Mouse (Mus musculus) cerebellum, adult 9-10 months (tissue): ENCODE results near the gene Fxyd2.
A peak's percentile ranks its signal among the peaks of the same experiment; 100 is the strongest.

Experiments
- DNase-seq: peaks from one replicate; pipeline ENCODE4 v3.0.0; 2022

Gene Fxyd2

DNA sequence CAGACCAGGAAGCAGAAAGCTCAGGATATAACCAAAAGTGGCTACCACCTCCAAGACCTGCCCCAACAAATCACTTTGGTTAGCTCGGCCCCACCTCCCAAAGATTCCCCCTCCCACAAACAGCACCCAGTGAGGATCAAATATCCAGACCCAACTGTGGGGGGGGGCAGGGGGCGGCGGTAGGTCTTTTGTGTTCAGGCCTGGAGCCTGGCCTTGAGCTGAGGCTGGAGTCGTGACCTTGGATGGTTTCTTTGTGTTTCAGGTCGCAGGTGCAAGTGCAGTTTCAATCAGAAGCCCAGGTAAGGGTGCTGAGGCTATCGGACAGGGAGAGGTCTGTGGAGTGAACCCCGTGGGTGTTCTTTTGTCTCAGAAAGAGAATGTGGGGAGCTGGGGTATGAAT lies 8.2 kb upstream of the Fxyd2 start:
- DNase-seq: no peak

DNA sequence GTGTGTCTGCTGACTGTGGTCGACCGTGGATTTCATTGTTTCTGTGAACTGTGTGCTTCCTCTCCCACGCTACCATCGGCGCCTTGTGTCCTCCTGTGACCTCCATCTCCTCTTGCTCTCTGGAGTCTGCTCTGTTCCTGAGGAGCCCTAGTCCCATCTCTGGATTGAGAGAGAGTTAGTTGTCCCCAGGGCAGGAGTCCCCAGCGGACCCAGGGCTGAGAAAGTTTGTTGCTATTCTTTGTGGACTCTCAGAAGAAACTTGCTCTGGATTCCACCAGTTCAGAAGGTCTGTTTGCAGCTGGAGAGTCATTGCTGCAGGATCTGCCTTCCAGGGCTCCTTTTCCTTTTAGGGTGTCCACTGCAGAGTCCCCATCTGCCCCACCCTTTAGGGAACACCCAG lies 4.3 kb upstream of the Fxyd2 start:
- no peak for DNase-seq

DNA sequence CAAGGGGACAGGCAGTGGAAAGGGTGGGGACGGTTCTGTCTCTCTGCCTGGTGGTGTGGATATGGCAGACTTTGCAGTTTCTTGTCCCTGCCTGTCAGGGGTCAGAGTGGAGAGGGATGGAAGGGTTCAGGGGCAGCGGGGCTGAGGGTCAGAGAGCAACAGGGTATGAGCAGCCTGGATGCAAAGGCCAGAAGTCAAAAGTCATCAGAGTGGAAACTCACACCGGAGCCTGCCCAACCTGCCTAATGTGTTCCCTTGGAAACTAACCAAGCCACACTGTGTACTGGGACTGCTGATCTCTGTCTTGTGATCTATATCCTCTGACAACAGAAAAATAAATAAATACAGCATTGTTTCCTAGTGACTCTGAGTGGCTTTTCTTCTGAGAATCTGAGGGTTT lies 3.7 kb upstream of the Fxyd2 start:
- no peak for DNase-seq

DNA sequence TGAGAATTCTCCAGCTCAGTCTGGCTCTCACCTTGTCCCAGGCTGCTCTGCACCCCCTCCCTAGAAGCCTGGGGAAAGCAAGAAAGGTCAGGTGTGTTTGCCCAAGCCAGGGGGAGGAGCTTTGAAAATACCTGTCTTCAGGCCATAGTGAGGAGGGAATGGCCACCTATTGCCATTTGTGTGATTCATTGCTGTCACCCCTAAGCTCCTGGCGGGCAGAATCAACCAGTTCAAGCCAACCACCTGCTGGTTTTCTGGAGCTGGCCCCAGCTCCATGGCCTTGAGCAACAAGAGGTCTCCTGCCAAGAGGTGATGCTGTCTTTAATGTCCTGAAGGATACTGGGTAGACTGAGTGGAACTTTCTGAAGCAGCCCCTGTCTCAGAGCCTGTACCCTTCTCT lies 1.1 kb upstream of the Fxyd2 start:
- peak; percentile 77 for DNase-seq

DNA sequence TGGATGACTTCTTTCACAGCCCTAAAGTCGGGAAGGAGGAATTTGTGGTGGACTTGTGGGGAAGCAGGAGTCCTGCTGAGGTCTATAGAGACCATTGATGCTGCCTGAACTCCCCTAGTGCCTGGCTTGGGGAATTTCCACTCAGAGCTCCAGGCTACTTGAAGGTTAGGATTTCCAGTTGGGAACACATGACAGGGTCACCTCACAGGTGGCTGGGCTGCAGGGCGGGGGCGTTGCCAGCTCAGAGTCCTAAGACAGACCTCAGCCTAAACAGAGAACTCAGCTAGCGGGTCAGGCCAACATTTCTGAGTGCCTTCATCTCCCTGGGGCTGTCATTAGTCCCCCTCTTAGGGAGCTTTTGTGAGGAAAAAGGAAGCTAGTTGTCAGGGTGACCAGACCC lies 2.4 kb downstream of the Fxyd2 start:
- no peak for DNase-seq

DNA sequence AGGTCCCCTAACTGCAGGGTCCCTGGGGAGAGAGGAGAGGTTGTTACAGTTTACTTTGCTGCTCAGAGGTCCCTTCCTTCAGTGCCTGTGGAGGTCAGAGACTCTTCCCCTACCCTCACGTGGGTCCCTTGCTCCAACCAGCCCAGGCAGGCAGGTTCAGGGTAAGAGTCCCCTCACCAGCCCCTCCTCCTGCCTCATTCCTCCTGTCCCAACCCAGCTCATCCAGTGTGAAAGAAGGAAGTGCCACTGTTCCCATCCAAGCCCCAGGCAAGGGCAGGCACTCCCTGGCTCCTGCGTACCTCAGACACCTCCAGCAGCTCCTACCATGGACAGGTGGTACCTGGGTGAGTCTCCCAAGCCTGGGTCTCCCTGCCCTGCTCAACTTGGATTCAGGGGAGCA lies 3.5 kb downstream of the Fxyd2 start:
- no peak for DNase-seq

DNA sequence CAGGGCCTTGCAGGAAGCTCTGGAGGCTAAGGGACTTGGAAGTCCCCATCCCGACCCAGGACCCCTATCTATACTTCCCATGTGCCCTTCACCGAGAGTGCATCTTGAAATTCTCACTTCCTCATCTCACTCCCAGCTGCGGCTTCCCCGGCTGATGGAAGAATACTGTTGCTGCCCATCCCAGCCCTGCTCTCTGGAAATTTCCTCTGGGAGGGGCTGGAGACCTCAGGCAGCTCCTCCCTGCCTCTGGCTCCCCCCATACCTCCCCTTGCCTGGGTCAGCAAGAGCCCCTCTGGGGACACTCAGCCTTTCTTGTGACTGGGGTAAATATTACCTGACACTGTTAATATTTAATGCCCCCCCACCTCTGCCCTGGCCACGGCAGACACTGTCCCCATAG lies 6.2 kb downstream of the Fxyd2 start:
- DNase-seq: no peak

DNA sequence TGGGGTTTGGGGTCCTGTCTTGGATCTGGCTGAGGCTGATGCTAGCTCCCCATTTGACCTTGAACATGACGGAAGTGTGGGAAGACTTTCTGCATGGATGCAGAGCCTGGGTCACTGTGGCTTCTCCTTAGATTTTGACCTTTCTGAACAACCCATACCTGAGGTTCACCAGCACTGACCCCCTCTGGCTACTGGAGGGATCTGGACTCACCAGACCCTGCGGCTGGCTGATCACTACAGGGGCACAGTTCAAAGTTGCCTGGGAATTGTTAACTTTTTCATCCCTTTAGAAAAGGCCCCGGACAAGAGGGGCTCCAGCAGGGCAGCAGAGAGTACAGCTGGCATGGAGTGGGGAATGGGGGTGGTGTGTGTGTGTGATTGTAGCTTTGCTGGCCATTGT lies 7.3 kb downstream of the Fxyd2 start:
- no peak for DNase-seq

DNA sequence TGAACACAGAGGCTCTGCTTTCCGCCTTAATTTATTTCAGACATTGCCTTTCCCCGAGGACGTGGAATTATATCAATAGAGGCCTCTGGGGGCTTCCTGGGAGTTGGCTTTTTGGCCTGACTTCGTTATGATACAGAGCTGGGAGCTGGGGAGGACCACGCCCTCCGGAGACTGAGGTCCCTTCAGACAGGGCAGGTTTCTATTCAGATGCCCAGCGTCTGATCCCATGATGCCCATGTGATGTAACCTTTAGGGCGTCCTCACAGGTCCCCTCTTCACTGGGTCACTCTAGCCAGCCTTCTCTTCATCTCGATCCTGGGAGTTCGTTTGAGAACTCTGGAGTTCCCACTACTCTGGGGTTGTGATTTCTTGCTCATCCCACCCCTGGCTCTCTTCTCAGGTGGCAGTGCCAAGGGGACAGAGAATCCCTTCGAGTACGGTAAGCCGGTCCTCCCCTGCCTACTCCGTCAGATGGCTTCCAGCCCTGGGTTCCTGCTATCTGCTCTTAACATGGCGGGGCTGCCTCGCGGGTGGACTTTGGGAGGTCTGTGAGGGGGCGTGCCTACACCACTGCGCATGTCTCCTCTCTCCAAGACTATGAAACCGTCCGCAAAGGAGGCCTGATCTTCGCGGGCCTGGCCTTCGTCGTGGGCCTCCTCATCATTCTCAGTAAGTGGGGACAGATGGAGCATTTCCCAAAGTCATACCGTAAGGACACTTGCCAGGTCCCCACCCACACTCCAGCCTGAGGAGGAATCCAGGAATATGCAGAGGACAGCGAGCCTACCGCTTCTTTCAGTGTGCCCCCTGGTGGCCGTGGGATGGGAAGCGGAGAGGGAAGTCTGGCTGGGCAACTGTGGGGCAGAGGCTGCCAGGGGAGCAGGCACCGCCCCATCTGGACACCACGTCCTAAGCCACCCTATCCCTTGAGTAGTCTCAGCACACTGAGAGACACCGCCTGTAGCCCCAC lies 8.5 kb downstream of the Fxyd2 start:
- peak; percentile 83 for DNase-seq

DNA sequence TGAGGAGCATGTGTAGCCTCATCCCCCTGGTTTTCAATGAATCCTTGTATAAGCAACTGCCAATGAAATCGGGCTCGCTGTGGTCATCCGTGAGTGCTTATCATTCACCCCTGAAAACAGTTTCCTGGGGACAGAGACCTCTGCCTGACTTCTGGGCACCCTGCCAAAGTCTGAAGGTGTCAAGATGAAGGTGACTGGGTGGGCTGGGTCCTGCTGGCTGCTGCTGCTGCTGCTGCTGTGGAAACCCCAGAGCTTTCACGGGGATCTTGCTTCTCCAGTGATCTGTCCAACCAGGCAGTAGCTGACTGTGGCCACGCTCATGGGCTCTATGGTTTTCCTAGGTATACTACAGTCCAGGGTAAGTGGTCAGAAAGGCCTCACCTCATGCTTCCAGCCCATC lies 10.7 kb downstream of the Fxyd2 start:
- no peak for DNase-seq

DNA sequence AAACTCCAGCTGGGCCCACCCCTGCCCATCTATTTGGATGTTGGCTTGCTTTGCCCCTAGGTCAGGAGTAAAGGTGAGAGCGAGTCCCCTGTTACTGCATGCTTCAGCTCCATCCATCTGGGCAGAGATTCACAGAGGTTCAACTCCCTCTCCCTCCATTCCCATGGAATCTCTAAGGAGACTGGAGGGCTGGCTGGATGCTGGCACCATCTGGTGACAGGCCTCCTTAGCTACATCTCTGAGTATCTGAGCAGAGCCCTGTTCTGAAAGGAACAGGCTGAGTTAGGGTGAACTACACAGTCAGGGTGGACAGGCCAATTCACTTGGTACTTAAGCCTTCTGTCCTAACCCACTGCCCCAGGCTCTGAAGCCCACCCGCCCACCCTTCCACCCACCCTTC lies 11.1 kb downstream of the Fxyd2 start:
- DNase-seq: no peak

DNA sequence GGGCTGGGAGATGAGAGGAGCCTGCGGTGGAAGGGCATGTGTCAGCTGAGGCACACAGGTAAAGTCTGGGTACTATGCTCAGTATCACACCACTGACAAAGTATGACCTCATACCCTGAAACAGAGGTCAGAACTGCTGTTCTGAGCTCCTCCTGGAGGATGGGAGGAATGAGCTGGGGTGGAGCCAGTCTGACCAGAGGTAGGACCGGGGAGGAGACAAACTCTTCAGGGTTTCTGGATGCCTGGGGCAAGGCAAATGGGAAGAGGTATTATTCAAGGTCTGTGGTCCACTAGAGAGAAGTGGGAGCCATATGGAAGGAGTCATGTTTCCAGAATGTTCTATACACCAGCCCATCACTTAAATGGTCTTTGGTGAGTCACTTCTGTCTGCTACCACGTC lies 11.6 kb downstream of the Fxyd2 start:
- no peak for DNase-seq

DNA sequence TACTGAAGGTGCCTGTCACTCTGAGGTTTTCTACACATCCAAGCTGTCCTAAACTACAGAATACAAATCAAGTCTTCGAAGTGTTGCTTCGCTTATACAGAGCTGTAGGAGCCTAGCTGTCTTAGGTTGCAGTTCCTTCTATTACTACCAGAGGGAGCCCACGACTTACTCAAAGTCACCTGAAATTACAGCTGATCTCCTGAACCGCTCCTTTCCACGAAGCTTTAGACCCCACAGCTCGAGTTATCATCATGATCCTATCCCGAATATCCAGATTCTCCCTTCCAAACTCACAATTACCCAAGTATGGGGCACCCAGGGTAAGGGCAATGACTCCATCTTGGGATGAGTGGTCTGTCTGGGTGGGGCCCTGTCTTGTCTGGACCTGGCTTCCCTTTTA lies 12.3 kb downstream of the Fxyd2 start:
- peak; percentile 85 for DNase-seq

DNA sequence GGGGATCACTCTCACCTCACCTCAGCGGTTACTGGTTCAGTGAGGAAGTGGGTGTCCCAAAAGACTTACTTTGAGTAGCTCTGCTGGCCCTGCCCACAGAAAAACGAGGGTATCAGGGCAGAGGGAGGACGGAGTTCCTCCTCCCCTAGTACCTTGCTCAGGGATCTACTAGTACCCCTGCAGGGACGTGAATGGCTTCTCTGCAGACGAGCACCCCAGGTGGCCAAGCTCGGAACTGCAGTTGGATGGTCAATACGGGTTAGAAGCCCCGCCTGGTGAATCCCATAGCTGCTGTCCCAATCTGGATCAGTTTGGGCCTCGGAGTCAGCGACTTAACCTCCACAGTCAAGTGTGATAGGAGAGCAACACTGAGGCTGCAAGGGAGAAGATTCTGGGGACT lies 12.8 kb downstream of the Fxyd2 start:
- DNase-seq: peak; percentile 91

DNA sequence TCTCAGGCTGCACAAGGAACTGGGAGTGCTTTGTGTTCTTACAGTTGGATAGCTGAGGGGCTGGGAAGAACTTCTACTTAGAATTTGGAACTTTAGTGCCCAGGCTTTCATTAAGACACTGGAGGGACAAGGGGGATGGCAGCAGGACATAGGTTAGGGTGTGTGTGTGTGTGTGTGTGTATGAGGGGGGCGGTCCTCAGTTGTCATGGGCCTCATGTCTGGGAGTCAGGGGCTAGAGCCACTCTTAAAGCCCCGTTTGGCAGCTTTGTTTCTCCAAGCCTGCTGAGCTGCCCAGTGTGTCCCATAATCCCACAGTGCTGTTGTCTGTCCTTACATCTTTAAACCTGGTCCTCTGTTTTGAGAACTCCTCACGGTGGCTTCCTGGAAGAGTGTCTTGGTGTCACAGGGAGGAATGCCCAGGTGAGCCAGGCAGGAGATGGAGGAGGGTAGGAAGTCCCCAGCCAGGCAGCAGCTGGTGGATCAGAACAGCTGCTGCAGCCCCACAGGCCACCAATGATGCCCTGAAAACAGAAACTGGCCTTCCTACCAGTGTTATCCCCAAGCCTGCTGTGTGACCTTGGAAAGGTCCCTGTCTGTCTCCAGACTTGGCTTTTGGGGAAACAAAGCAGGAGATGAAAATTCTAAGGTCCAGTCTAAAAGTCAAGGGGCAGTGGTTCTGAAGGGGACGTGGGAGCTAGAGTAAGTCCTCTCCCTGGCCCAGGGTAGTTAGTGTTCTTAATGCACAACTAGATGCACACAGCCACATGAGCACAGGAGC lies 13.4 kb downstream of the Fxyd2 start:
- no peak for DNase-seq

DNA sequence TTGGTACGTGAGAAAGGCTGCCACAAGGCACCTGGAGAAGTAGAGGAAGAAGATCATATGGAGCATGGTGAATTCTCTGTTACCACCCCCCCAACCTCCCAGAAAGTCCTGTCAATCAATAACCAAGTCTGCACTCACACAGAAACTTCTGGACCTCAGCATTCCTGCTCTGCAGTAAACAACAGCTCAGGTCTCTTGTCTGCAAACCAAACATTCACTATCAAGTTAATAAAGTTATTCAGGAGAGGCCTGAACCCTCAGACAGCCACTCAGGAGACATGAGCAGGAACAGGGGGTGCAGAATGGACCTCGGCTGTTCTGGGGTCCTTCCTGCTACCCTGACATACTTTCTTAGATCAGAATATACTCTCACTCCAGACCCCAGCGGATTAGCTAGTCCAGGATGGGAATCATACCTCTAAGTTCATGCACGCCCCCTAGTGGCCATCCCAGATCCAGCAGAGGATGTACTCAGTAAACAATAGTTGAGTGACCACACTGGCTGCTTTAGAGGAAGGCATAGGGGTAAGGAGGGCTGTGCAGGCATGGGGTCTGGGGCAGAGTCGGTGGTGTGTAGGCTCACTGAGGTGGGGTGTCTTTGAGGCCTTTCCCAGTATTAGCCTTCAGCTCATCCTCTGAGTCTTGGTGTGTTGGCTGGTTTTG lies 14.1 kb downstream of the Fxyd2 start:
- no peak for DNase-seq

DNA sequence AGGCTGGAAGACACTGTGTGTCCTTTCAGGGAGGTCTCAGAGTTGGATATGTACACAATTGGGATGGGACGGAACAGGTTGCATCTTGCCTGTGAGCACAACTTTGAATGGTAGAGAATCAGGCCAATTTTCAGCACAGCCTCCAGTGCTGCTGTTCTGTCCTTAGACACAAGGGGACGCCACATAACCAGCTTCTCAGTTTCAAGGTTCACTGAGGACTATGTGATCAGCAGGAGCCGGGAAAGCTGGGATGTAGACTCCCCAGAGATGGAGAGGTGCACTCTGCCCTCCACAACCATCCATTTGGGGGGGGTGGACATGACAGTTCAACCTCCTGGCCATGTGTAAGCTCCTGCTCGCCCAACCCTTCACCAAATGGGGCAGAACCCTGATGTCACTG lies 16.4 kb downstream of the Fxyd2 start:
- peak; percentile 80 for DNase-seq

DNA sequence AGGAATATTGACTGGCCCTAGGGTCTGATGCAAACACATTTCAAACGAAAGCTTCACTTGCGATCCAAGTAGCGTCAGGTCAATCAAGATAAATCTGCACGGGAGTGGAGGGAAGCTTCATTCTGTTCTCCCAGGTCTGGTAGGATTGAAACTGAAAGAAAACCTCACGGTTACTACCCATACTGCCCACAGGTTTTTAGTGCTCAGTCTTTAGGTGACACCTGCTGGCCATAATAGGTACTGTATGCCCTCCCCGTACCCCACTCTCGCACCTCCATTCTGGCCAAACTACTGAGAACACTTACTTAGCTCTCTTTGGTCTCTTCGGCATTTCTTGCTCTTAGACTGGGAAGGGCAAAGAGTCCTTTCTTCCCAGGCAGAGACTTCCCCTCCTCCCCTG lies 17.8 kb downstream of the Fxyd2 start:
- peak; percentile 81 for DNase-seq

DNA sequence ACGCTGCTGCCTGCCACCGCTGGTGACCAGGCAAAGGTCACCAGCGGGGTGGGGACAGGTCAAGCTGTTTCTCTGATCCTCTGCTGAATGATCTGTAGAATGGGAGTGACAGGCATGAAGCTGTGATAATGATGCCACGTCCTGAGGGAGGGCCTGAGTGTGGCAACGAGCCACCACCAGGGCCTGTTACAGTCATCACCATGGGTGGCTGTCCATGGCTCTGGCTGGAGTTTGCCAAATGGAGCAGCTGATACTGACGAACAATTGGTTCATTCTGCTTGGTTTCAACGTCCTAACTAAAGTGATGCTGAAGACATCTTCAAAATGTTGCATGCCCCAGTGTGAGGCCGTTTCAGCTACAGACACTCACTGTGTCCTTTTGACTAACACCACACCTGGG lies 18.8 kb downstream of the Fxyd2 start:
- DNase-seq: no peak

DNA sequence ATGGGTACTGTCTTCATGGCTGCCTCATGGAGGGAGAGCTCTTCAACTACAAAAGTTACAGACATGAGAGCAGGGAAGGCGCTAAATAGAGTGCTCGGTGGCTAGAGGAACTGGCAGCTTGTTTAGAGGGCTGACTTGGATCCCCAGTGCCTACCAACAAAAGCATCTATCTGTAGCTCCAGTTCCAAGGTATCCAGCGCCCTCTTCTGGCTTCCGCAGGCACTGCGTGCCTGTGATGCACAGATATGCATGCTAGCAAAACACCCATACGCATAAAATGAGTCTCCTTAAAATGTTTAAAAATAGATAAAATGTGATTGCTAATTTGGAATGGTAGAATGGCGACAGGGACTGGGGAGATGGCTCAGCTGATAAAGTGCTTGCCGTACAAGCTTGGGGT lies 21.7 kb downstream of the Fxyd2 start:
- DNase-seq: no peak

DNA sequence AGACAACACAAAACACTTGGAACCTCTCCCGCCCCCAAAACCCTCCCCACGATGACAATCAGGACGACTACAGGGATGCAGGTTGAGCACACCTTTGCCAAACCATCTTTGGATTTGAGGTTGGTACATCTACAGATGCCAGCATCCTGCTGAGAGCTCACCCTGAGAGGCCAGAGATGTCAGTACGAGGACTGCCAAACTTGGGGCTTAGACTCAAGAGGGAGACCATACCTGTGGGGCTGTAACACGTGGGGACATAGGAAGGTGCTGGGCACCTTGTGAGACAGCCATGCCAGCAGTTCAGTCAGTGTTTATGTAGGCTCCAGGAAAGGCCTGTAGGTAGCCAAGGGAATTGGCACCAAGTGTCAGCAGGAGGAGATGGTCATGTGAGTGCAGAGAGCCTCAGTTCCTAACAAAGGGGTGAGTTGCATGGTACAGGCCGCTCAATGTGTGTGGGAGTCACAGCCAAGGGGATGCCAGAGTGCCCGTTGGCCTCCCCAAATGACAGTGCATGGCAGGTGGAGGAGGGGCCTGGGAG lies 23.4 kb downstream of the Fxyd2 start:
- DNase-seq: peak; percentile 63

DNA sequence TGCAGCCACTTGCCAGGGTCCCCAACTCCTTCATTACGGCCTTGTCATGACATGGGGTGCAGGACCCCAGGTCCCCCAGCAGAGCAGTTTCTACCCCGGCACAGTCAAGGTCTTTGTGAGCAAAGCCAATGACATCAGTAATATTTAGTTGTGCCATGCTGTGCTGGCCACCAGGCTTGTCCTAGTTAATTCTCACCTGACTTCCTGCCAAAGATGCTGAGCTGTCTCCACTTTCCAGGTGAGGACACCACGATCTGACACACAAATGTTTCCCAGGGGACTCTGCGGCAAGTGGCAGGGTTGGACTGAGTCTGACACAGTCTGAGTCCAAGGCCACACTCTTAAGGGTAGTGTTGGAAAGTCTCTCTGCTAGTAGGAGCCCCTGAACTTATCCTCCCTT lies 27.0 kb downstream of the Fxyd2 start, which contains the start of gene Dscaml1:
Gene Dscaml1, plus strand, starts transcription at position 173 of the 400 bp plus-strand sequence.
- peak; percentile 86 for DNase-seq

DNA sequence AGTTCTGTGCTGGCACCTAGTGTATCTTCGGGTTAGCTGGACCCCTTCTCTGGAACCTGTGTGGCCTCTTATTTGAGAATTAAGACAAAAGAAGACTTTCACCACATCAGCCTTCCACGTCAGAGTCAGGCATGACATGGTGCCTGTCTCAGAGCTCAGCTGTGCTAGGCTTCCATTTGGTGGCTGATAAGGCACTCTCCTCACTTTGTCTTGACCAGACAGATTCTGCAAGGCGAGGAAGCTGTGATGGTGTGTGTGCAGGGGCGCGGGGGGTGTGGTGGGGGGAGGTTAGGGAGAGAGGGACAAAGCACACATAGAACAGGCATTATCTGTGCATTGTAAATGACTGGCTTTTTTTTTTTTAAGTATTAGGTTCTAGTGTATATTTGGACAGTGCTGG lies 29.9 kb downstream of the Fxyd2 start:
- no peak for DNase-seq
